Mouse (Mus musculus) splenic B cell, adult 2 months (primary cell): ENCODE data around the gene Ect2.

Experiments used
- DNase-seq: peaks from one replicate; pipeline ENCODE4 v3.0.0-alpha.2; 2011; ENCODE audit warnings: low read depth, low spot score
- H3K27me3 ChIP-seq: 2 replicates; pipeline ENCODE4 v1.6.1; 2012; ENCODE audit warnings: mild to moderate bottlenecking, low read length, moderate library complexity, mixed read lengths; ENCODE audit not compliant: control insufficient read depth, poor library complexity, insufficient read depth, severe bottlenecking
- H3K36me3 ChIP-seq: 2 replicates; pipeline ENCODE4 v1.6.1; 2012; ENCODE audit warnings: mild to moderate bottlenecking, low read length, moderate library complexity, mixed read lengths; ENCODE audit not compliant: control insufficient read depth, poor library complexity, insufficient read depth, severe bottlenecking

Ect2 gene

DNA sequence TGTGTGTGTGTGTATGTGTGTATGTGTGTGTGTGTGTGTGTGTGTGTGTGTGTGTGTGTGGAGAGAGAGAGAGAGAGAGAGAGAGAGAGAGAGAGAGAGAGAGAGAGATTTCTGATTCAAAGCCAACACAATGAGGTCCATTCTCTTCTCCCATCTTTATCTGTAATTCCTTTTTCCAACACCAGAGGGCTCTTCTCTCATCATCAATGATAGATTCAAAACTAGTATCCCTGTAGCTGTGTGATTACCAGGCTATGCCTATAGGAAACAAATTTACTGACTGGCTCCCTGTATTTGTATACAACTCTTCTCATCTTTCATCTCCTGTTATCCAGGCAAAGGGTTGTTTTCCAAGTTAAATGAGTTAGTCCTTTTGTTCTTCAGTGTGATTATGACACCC, 86.5 kb downstream of the Ect2 start:
- H3K36me3 ChIP-seq = no peaks in the 10 kb centered on the region
- no peaks in the 10 kb centered on the region for H3K27me3 ChIP-seq
- peak; percentile 58 for DNase-seq

GRCm38 (mm10) chr3:27064886-27065285, 88.8 kb downstream of the Ect2 start:
- DNase-seq = no peak
- H3K36me3 ChIP-seq = no peaks in the 10 kb centered on the region
- H3K27me3 ChIP-seq = no peaks in the 10 kb centered on the region

DNA sequence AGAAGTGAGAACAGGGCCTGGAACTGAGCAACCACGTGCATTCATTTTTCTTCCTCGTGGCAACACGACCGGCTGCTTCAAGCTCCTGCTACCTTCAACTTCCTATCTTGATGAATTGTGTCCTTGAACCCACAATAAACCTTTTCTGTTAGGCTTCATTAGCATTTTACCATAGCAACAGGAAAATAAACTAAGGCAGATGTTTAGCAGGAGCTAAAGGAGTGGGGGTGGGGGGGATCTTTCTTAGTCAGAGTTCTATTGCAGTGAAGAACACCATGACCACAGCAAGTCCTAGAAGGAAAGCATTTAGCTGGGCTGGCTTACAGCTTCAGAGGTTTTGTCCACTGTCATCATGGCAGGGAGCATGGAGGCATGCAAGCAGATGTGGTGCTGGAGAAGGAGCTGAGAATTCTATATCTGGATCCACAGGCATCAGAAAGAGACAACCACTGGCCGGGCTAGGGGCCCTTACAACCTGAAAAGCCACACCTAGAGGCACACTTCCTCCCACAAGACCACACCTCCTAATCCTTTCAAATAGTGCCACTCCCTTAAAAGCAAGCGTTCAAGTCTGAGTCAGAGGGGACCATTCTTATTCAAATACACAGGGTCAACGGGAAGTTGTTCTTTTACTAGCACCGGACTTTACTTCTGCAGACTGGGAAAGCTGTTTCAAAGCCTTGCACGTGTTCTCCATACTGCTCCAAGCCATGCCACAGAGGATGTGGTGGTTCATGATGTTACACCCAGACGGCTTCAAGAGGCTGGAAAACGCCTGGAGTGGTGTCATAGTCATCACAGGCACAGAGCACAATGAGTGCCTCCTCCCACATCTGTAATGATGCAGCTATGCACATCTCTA, 90.0 kb downstream of the Ect2 start:
- DNase-seq = no peak
- Histone ChIP-seq H3K36me3 (no peaks in the 10 kb centered on the region), H3K27me3 (no peaks in the 10 kb centered on the region)

- Histone ChIP-seq H3K36me3 (no peaks in the 10 kb centered on the region), H3K27me3 (no peaks in the 10 kb centered on the region)
- no peak for DNase-seq
Observed at GRCm38 (mm10) chr3:27060441-27060840, 93.2 kb downstream of the Ect2 start.

DNA sequence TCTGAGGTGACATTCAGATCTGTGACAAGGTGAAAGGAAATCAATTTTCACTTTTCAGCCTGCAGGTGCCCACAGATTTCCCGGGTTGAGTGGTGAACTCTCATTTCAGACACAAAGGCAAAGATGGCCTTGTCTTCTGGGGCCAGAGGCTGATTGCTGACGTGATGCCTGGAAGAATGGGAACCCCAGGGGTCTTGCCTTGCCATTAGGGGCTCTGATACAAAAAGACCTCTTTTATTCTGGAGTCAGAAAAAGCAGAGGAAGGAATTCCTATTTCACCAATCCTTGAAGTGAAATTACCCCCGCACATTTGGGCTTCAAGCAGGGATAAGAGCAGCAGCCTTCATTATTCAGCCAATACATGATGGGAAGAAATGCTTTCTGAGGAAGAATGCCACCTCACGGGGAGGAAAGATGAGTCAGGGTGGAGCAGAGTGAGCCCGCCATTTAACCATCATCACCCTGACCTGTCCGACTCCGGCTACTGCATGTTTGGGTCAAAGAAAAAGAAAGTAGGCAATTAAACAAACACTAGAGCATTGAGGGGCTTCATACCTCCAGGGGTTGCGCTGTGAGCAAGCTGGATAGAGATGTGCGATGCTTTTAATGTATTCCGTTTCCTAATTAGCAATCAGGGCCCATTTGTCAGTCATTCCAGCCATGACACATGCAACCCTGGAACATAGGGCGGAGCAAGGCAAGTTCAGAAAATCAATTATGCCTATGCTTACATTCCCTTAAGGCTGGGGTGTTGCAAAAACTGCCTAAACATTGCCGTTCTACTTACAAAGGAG, 94.0 kb downstream of the Ect2 start:
- no peak for DNase-seq
- H3K36me3 ChIP-seq = no peaks in the 10 kb centered on the region
- no peaks in the 10 kb centered on the region for H3K27me3 ChIP-seq

DNA sequence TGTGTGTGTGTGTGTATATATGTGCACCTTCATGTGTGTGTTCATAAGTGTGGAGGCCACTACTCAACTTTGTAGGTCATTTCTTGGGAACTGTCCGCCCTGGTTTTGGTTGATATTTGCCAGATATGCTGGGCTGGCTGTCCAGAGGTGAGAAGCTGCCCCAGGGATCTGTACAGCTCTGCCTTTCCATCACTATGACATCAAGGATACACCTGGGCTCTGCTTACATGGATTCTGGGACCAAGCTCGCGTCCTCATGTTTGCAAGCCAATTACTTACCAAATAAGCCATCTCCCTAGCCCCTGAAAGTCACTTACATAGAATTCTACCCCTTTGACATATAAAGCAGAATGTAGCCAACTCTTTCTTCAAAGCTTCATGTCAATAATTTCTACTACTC, 98.2 kb downstream of the Ect2 start:
- Histone ChIP-seq H3K36me3 (no peaks in the 10 kb centered on the region), H3K27me3 (no peaks in the 10 kb centered on the region)
- no peak for DNase-seq

- Histone ChIP-seq H3K36me3 (no peaks in the 10 kb centered on the region), H3K27me3 (no peaks in the 10 kb centered on the region)
- no peak for DNase-seq
Observed at GRCm38 (mm10) chr3:27054766-27055165, 98.9 kb downstream of the Ect2 start.
